Mouse (Mus musculus) myocyte (in vitro differentiated cells): ENCODE measurements around the gene Nrip1. TPM values are rescaled to one million over a fixed set of nuclear protein-coding genes. Genes with fewer than 3 reads are reported as not detected.

Experiments
- H3K27me3 ChIP-seq: one replicate; pipeline ENCODE4 v1.6.1; 2011; ENCODE audit not compliant: control insufficient read depth, insufficient read depth, insufficient read length
- H3K36me3 ChIP-seq: one replicate; pipeline ENCODE4 v1.6.1; 2011; ENCODE audit not compliant: control insufficient read depth, insufficient read depth
- H3K4me2 ChIP-seq: one replicate; pipeline ENCODE4 v1.6.1; 2011; ENCODE audit warnings: low read depth, control low read depth
- H3K4me3 ChIP-seq: one replicate; pipeline ENCODE4 v1.5.1; 2011; ENCODE audit warnings: mild to moderate bottlenecking, control low read depth, moderate library complexity
- H3K79me2 ChIP-seq: one replicate; pipeline ENCODE4 v1.6.1; 2011; ENCODE audit not compliant: control insufficient read depth, insufficient read depth
- H3ac ChIP-seq: one replicate; pipeline ENCODE4 v1.6.1; 2011; ENCODE audit not compliant: control insufficient read depth, insufficient read length
- CEBPB ChIP-seq: IDR thresholded peaks from 2 replicates; pipeline ENCODE4 v1.6.1; 2011; ENCODE audit warnings: mild to moderate bottlenecking, moderate library complexity; ENCODE audit not compliant: poor library complexity, insufficient read depth, severe bottlenecking
- E2F4 ChIP-seq: IDR thresholded peaks from one replicate; pipeline ENCODE4 v1.6.1; 2011; ENCODE audit warnings: mild to moderate bottlenecking, control low read depth, moderate library complexity; ENCODE audit not compliant: insufficient read depth
- MAX ChIP-seq: IDR thresholded peaks from one replicate; pipeline ENCODE4 v1.6.1; 2011; ENCODE audit warnings: low read depth, mild to moderate bottlenecking, control low read depth
- MYOD1 ChIP-seq, 3 experiments: IDR thresholded peaks; one replicate each; pipeline ENCODE4 v1.6.1; 2011; ENCODE audit warnings: control low read depth in 2 of 3, low read depth in 2 of 3, mild to moderate bottlenecking in 2 of 3, moderate library complexity in 1 of 3; ENCODE audit not compliant: insufficient read length in 2 of 3, control insufficient read depth in 1 of 3
- MYOG ChIP-seq, 3 experiments: IDR thresholded peaks; one replicate each; pipeline ENCODE4 v1.6.1; 2011; ENCODE audit warnings: control low read depth in 2 of 3, low read depth in 2 of 3, mild to moderate bottlenecking in 2 of 3; ENCODE audit not compliant: insufficient read length in 2 of 3, control insufficient read depth in 1 of 3, insufficient read depth in 1 of 3
- POLR2A ChIP-seq: IDR thresholded peaks from one replicate; pipeline ENCODE4 v1.6.1; 2011; ENCODE audit warnings: low read depth, mild to moderate bottlenecking, control low read depth, moderate library complexity; ENCODE audit not compliant: insufficient read length
- POLR2AphosphoS2 ChIP-seq: IDR thresholded peaks from one replicate; pipeline ENCODE4 v1.6.1; 2011; ENCODE audit warnings: low read depth, control low read depth; ENCODE audit not compliant: insufficient read length
- REST ChIP-seq: IDR thresholded peaks from one replicate; pipeline ENCODE4 v1.6.1; 2011; ENCODE audit warnings: mild to moderate bottlenecking, control low read depth, moderate library complexity; ENCODE audit not compliant: insufficient read depth, insufficient read length
- SRF ChIP-seq: IDR thresholded peaks from one replicate; pipeline ENCODE4 v1.6.1; 2011; ENCODE audit warnings: low read depth; ENCODE audit not compliant: control insufficient read depth, insufficient read length
- TCF12 ChIP-seq: IDR thresholded peaks from one replicate; pipeline ENCODE4 v1.6.1; 2011; ENCODE audit warnings: mild to moderate bottlenecking, control low read depth; ENCODE audit not compliant: poor library complexity, insufficient read depth, severe bottlenecking
- TCF3 ChIP-seq: IDR thresholded peaks from one replicate; pipeline ENCODE4 v1.6.1; 2011; ENCODE audit warnings: low read depth, control low read depth; ENCODE audit not compliant: insufficient read length
- USF1 ChIP-seq: IDR thresholded peaks from one replicate; pipeline ENCODE4 v1.6.1; 2011; ENCODE audit warnings: low read depth, mild to moderate bottlenecking, control low read depth, moderate library complexity
- polyA plus RNA-seq: library from polyadenylated mRNA; unstranded; fragments of >200 nt; fragmentation: generic; extraction: Trizol; gene quantifications from one replicate; pipeline ENCODE4 v1.2.1, GENCODE M21; 2012; ENCODE audit warnings: missing spikeins

Nrip1 gene
- polyA plus RNA-seq, result 3.9 TPM

- Histone ChIP-seq H3K79me2 (peaks cover 34% of the 10 kb centered on the region), H3ac (peak within 1 kb of the TSS; percentile 97), H3K4me2 (peak within 1 kb of the TSS; percentile 74), H3K27me3 (no peaks in the 10 kb centered on the region), H3K36me3 (no peaks in the 10 kb centered on the region), H3K4me3 (peak within 1 kb of the TSS; percentile 50)
- TF ChIP-seq POLR2AphosphoS2 (peak; percentile 39), MYOD1 (IDR thresholded peaks at IDR 0.05; ENCODE audit: control insufficient read depth in 1 of 3, insufficient read length in 2 of 3, low read depth in 2 of 3) (no peak), TCF12 (no peak), POLR2A (peak; percentile 49), CEBPB (0 out of 2 replicates have a peak, but pooled peaks have one; percentile 4)
Measured at GRCm38 (mm10) chr16:76373671-76374091, at the start of gene Nrip1. TSS of gene Nrip1 (minus strand) at chr16:76373827.

- Histone ChIP-seq H3K27me3 (no peaks in the 10 kb centered on the region), H3K4me3 (no peak overlapping the region), H3K79me2 (no peaks in the 10 kb centered on the region), H3ac (no peak overlapping the region), H3K36me3 (no peaks in the 10 kb centered on the region), H3K4me2 (no peak overlapping the region)
- TF ChIP-seq POLR2A (no peak), E2F4 (no peak), SRF (no peak), MYOG (IDR thresholded peaks at IDR 0.05; ENCODE audit: control insufficient read depth in 1 of 3, insufficient read depth in 1 of 3, insufficient read length in 2 of 3, low read depth in 2 of 3) (no peak), TCF3 (no peak), MYOD1 (IDR thresholded peaks at IDR 0.05; ENCODE audit: control insufficient read depth in 1 of 3, insufficient read length in 2 of 3, low read depth in 2 of 3) (no peak), REST (no peak), MAX (no peak), CEBPB (no peak), USF1 (no peak), TCF12 (no peak), POLR2AphosphoS2 (no peak)
Measured at GRCm38 (mm10) chr16:76422531-76422930, 48.9 kb upstream of the Nrip1 start.

- Histone ChIP-seq H3K27me3 (no peaks in the 10 kb centered on the region), H3K4me3 (no peak overlapping the region), H3K36me3 (no peaks in the 10 kb centered on the region), H3ac (no peak overlapping the region), H3K4me2 (no peak overlapping the region), H3K79me2 (no peaks in the 10 kb centered on the region)
- TF ChIP-seq POLR2A (no peak), MAX (no peak), MYOG (IDR thresholded peaks at IDR 0.05; ENCODE audit: control insufficient read depth in 1 of 3, insufficient read depth in 1 of 3, insufficient read length in 2 of 3, low read depth in 2 of 3) (no peak), POLR2AphosphoS2 (no peak), REST (no peak), CEBPB (no peak), E2F4 (no peak), SRF (no peak), MYOD1 (IDR thresholded peaks at IDR 0.05; ENCODE audit: control insufficient read depth in 1 of 3, insufficient read length in 2 of 3, low read depth in 2 of 3) (no peak), TCF12 (no peak), TCF3 (no peak), USF1 (no peak)
Measured at GRCm38 (mm10) chr16:76419849-76420248, 46.2 kb upstream of the Nrip1 start.

- Histone ChIP-seq H3ac (no peak overlapping the region), H3K4me3 (no peak overlapping the region), H3K36me3 (no peaks in the 10 kb centered on the region), H3K4me2 (no peak overlapping the region), H3K27me3 (no peaks in the 10 kb centered on the region), H3K79me2 (no peaks in the 10 kb centered on the region)
- TF ChIP-seq POLR2A, result no peak
- TF ChIP-seq POLR2AphosphoS2, result no peak
- TF ChIP-seq TCF12, result no peak
- TF ChIP-seq MAX, result no peak
- no peak for TF ChIP-seq USF1
- TF ChIP-seq REST, result no peak
- TF ChIP-seq MYOG (IDR thresholded peaks at IDR 0.05; ENCODE audit: control insufficient read depth in 1 of 3, insufficient read depth in 1 of 3, insufficient read length in 2 of 3, low read depth in 2 of 3), result no peak
- no peak for TF ChIP-seq MYOD1 (IDR thresholded peaks at IDR 0.05; ENCODE audit: control insufficient read depth in 1 of 3, insufficient read length in 2 of 3, low read depth in 2 of 3)
- no peak for TF ChIP-seq E2F4
- no peak for TF ChIP-seq SRF
- no peak for TF ChIP-seq TCF3
- TF ChIP-seq CEBPB, result no peak
Measured at GRCm38 (mm10) chr16:76416477-76416876, 42.9 kb upstream of the Nrip1 start.

GRCm38 (mm10) chr16:76416060-76416438, 42.4 kb upstream of the Nrip1 start:
- H3K4me3 ChIP-seq, result no peak overlapping the region
- TF ChIP-seq MYOG (IDR thresholded peaks at IDR 0.05; ENCODE audit: control insufficient read depth in 1 of 3, insufficient read depth in 1 of 3, insufficient read length in 2 of 3, low read depth in 2 of 3), result no peak
- TF ChIP-seq MAX, result no peak
- TF ChIP-seq POLR2AphosphoS2, result no peak
- TF ChIP-seq MYOD1 (IDR thresholded peaks at IDR 0.05; ENCODE audit: control insufficient read depth in 1 of 3, insufficient read length in 2 of 3, low read depth in 2 of 3), result no peak
- no peak for TF ChIP-seq CEBPB
- TF ChIP-seq USF1, result no peak
- TF ChIP-seq E2F4, result no peak
- TF ChIP-seq REST, result no peak
- TF ChIP-seq POLR2A, result no peak
- no peak for TF ChIP-seq SRF
- TF ChIP-seq TCF12, result no peak
- no peak for TF ChIP-seq TCF3
- H3K4me2 ChIP-seq, result no peak overlapping the region
- H3ac ChIP-seq, result no peak overlapping the region
- no peaks in the 10 kb centered on the region for H3K79me2 ChIP-seq
- H3K27me3 ChIP-seq, result no peaks in the 10 kb centered on the region
- no peaks in the 10 kb centered on the region for H3K36me3 ChIP-seq
